Mouse (Mus musculus) retina, embryonic 14.5 days (tissue): ENCODE measurements at regions not wholly inside any gene's neighbourhood (a gene's known extent, or its start where the extent isn't known, plus 50 kb on each side); places are given as distances from the start of the nearest gene placed in this dataset.

Experiments used
- DNase-seq: peaks from one replicate; pipeline ENCODE4 v3.0.0-alpha.2; 2015; ENCODE audit warnings: low spot score

DNA sequence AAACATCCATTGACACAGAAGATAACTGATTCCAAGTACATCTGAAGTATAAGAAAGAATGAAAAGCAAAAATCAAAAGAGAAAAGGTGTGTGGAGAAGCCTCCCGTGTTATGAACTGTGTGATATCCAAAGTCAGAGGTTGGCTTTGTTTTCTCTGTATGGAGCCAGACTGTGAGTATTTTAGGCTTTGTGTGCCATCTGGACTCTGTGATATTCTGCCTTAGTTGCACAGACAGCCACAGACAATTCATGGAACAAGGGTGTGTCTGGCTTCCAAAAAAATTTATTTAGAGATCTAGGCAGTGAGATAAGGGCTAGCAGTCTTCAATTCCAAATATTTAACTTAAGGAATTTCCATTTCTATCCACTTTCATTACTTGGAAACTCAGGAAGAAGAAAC, 111.5 kb upstream of the Dpp10 start:
- no peak for DNase-seq

DNA sequence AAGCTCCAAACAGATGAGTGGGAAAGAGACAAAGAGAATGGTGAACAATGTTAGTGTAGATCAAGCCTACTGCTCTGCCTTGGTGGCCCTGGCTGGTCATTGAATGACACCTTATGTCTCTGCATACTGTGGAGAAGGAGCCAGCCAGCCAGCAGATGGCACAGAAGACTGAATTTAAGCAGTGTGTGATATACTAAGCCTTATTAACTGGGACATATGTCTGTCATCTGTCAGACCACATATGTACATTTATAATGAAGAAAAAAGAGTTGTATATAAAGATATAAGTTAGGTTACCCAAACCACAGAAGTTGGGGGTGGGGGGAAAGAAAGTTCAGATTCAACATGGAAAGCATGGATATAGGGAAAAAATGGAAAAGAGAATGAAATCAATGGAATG, 106.7 kb upstream of the Dpp10 start:
- no peak for DNase-seq

DNA sequence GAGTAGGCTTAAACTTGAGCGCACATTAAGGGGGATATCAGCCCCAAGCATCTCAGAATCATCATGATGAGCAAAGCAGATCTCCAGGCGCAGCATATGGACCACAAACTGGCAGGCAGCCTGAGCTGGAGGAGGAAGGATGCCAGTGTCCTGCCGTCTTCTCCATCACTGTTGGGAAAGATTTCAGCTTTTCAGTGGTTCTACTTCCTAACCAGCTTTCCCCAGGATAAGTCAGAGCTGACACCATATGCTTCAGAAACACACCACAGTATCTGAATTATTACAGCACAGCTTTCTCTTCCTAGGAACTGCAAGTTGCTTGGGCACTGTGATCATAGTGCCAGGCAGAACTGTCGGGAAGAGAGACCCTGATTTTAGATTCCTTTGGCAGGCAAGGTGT, 103.2 kb upstream of the Dpp10 start:
- DNase-seq: no peak

DNA sequence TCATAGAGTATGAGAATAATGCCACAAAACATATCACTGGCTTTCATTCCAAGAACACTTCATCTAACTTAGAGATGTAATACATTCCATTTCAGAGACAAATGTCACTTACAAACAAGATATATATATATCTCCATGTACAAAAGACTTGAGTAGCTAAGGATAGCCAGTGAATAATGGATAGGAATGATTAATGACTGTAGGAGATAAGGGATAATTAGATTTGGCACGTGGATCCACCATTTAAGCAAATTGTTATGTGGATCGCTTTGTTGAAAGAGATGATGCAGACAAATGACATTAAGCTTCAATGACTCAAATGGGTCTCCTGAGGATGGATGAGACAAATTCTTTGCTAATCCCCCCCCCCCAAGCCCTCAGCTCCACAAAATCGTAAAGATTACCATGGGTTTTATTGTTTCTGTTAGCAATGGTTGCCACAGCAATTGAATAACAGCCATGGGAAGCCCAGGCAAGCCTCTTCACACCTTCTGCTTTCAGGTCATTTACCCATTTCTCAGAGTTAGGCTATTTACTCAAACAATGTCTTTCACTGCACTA, 59.0 kb upstream of the Dpp10 start:
- no peak for DNase-seq

DNA sequence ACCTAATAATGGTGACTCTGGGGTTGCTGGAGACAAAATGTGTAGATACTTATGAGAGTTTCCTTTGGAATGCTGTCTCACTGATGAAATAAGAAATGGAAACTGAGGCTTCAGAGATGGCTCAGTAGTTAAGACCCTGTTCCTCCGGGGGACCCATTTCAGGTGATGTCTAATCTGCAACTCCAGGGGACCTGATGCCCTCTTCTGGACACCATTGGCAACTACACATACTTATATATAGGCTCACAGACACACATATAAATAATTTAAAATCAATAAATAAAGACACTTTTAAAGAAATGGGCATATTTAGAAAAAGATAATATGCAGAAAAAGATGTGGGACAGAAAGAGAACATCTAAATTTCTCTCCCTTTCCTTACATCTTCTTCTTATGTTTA, 57.7 kb upstream of the Dpp10 start:
- DNase-seq: peak; percentile 15
